ENCODE assay signal across 22 mouse cellular contexts in the genomic region with DNA sequence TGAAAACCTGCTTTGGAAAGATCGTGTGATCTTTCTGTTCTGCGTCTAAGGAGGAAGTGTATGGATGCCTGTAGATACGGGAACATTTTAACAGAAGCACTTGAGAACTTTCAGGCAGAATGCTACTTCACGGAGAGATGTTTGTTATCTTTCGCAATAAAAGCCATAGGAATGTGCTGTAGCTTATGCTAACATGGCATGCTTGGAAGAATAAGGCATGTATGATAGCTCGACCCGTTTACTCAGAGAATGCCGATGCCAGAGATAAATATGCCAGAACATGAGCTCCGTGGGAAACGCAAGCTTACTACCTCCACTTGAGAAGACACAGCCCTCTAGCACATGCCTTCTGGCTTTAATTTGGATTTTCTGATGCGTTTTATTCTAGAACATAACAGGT.
"Had no signal": no experiment of that assay in that cellular context is flagged by ENCODE, and none has a peak within 500 bp of the region (broad histone marks: within the 10 kb centered on the region; RNA-seq: fewer than 3 reads in every experiment).

No protein-coding gene starts in this region.

- H3K27ac ChIP-seq: kidney, postnatal 0 days; layer of hippocampus, adult 2 months; limb, embryonic 10.5 days; limb, embryonic 13.5 days; liver, embryonic 12.5 days; liver, embryonic 15.5 days; macrophage; midbrain, embryonic 12.5 days; midbrain, embryonic 15.5 days; neural tube, embryonic 12.5 days; neural tube, embryonic 15.5 days; stomach, postnatal 0 days had no signal

- DNase-seq: kidney, adult 2 months; kidney, postnatal 25 days; layer of hippocampus, adult 9-11 months; liver; right cerebral cortex, adult 18-20 months; right cerebral cortex, postnatal 14 days; right cerebral cortex, postnatal 4 days; thymus, adult 2 months; thymus, postnatal 14 days; thymus, postnatal 4 days had no signal

- H3K9ac ChIP-seq: limb, embryonic 13.5 days; liver, embryonic 12.5 days; liver, embryonic 15.5 days; midbrain, embryonic 12.5 days; midbrain, embryonic 15.5 days; neural tube, embryonic 12.5 days; neural tube, embryonic 15.5 days had no signal

- H3K4me3 ChIP-seq: layer of hippocampus, adult 2 months; limb, embryonic 10.5 days; limb, embryonic 13.5 days; liver, embryonic 12.5 days; liver, embryonic 15.5 days; midbrain, embryonic 12.5 days; midbrain, embryonic 15.5 days; neural tube, embryonic 12.5 days; neural tube, embryonic 15.5 days had no signal

- H3K9me3 ChIP-seq: limb, embryonic 10.5 days; limb, embryonic 13.5 days; liver, embryonic 12.5 days; liver, embryonic 15.5 days; midbrain, embryonic 12.5 days; midbrain, embryonic 15.5 days; neural tube, embryonic 12.5 days; neural tube, embryonic 15.5 days had no signal

- ATAC-seq: liver, embryonic 12.5 days; midbrain, embryonic 15.5 days had no signal

- H3K36me3 ChIP-seq: limb, embryonic 10.5 days; limb, embryonic 13.5 days; liver, embryonic 12.5 days; liver, embryonic 15.5 days; midbrain, embryonic 12.5 days; midbrain, embryonic 15.5 days; neural tube, embryonic 12.5 days; neural tube, embryonic 15.5 days had no signal

- H3K4me1 ChIP-seq: liver, embryonic 12.5 days; liver, embryonic 15.5 days; midbrain, embryonic 12.5 days; midbrain, embryonic 15.5 days; neural tube, embryonic 12.5 days; neural tube, embryonic 15.5 days had no signal

- H3K27me3 ChIP-seq: limb, embryonic 13.5 days; liver, embryonic 12.5 days; liver, embryonic 15.5 days; midbrain, embryonic 12.5 days; midbrain, embryonic 15.5 days; neural tube, embryonic 12.5 days; neural tube, embryonic 15.5 days had no signal

- H3K4me2 ChIP-seq: limb, embryonic 13.5 days; liver, embryonic 12.5 days; liver, embryonic 15.5 days; midbrain, embryonic 12.5 days; midbrain, embryonic 15.5 days; neural tube, embryonic 12.5 days; neural tube, embryonic 15.5 days had no signal
